Mouse (Mus musculus): ENCODE data around the gene Ubox5.

GRCm38 (mm10) chr2:130577021-130577420 lies 52.8 kb downstream of the Ubox5 start:
- no peak for TF ChIP-seq GATA1 (IDR thresholded peaks at IDR 0.05; ENCODE audit: borderline replicate concordance, low read length)
- no peak for TF ChIP-seq FLI1 (IDR thresholded peaks at IDR 0.05; ENCODE audit: low read length)

Data from megakaryocyte, embryonic 14.5 days (primary cell).